Mouse (Mus musculus): Measurements from ENCODE around the gene Herc1. TPM values are rescaled to one million over a fixed set of nuclear protein-coding genes. Genes with fewer than 3 reads are reported as not detected.

Herc1 gene
- polyA plus RNA-seq, 1 experiment from 2014 or later: 25.9 TPM

DNA sequence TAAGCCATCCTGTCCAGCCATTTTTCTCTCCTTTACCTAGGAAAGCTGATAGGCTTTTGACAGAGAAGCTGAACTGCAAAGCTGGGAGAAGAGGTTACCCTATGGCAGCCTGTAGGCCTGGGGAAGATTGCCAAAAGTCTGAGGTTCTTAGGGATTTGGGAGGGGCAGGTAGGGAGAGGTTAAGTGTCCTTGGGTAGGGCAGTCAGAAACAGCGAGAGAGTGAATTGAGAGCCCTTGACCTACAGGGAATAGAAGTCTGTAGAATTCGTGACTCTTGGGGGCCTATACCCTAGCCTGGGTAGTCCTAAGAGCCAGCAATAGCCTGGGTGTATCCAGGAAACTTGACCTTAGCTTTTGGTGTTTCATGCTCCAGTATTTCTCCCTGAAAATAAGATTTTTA lies 17.9 kb upstream of the Herc1 start:
- Histone ChIP-seq H3K4me1 (ENCODE audit: insufficient read depth) (no peaks in the 10 kb centered on the region; the same call in 1 of the 2 replicates), H3K9me3 (ENCODE audit: low read depth, low read length) (no peaks in the 10 kb centered on the region), H3K27me3 (ENCODE audit: insufficient read depth, low read length) (no peaks in the 10 kb centered on the region), H3K9ac (no peak overlapping the region), H3K36me3 (ENCODE audit: insufficient read depth) (no peaks in the 10 kb centered on the region), H3K4me2 (no peak overlapping the region), H3K4me3 (ENCODE audit: low read depth, low read length) (no peak overlapping the region), H3K27ac (ENCODE audit: low read depth) (no peak overlapping the region)
- DNase-seq: no peak
- TF ChIP-seq CTCF (IDR thresholded peaks at IDR 0.05; ENCODE audit: low read depth): no peak
- ATAC-seq (ENCODE audit: insufficient read depth): no peak
- 59% methylated on average over 2 of the region's 2 CpGs for WGBS

GRCm38 (mm10) chr9:66337280-66337679 lies 13.0 kb upstream of the Herc1 start:
- Histone ChIP-seq H3K27ac (ENCODE audit: low read depth) (no peak overlapping the region), H3K9ac (no peak overlapping the region), H3K4me3 (ENCODE audit: low read depth, low read length) (no peak overlapping the region), H3K9me3 (ENCODE audit: low read depth, low read length) (no peaks in the 10 kb centered on the region), H3K4me2 (no peak overlapping the region), H3K4me1 (ENCODE audit: insufficient read depth) (0 out of 2 replicates have a peak, but pooled peaks cover 3% of the 10 kb centered on the region), H3K27me3 (ENCODE audit: insufficient read depth, low read length) (no peaks in the 10 kb centered on the region), H3K36me3 (ENCODE audit: insufficient read depth) (no peaks in the 10 kb centered on the region)
- ATAC-seq (ENCODE audit: insufficient read depth): no peak
- no peak for DNase-seq
- TF ChIP-seq CTCF (IDR thresholded peaks at IDR 0.05; ENCODE audit: low read depth): no peak

GRCm38 (mm10) chr9:66338005-66338782 lies 12.1 kb upstream of the Herc1 start:
- no peaks in the 10 kb centered on the region for H3K27me3 ChIP-seq (ENCODE audit: insufficient read depth, low read length)
- WGBS: 30% methylated on average over 3 of the region's 3 CpGs
- peak; percentile 42 for TF ChIP-seq CTCF (IDR thresholded peaks at IDR 0.05; ENCODE audit: low read depth)
- H3K27ac ChIP-seq (ENCODE audit: low read depth): no peak overlapping the region
- no peaks in the 10 kb centered on the region for H3K9me3 ChIP-seq (ENCODE audit: low read depth, low read length)
- ATAC-seq (ENCODE audit: insufficient read depth): peak; percentile 94
- 0 out of 2 replicates have a peak, but pooled peaks cover 3% of the 10 kb centered on the region for H3K4me1 ChIP-seq (ENCODE audit: insufficient read depth)
- no peak overlapping the region for H3K4me3 ChIP-seq (ENCODE audit: low read depth, low read length)
- peak; percentile 93 for DNase-seq
- H3K4me2 ChIP-seq: no peak overlapping the region
- H3K36me3 ChIP-seq (ENCODE audit: insufficient read depth): no peaks in the 10 kb centered on the region
- no peak overlapping the region for H3K9ac ChIP-seq

- no peak overlapping the region for H3K4me3 ChIP-seq (ENCODE audit: low read depth, low read length)
- H3K9me3 ChIP-seq (ENCODE audit: low read depth, low read length): no peaks in the 10 kb centered on the region
- no peak for TF ChIP-seq CTCF (IDR thresholded peaks at IDR 0.05; ENCODE audit: low read depth)
- H3K4me1 ChIP-seq (ENCODE audit: insufficient read depth): 0 out of 2 replicates have a peak, but pooled peaks cover 3% of the 10 kb centered on the region
- no peak overlapping the region for H3K9ac ChIP-seq
- ATAC-seq (ENCODE audit: insufficient read depth) (no peak), DNase-seq (no peak)
- no peak overlapping the region for H3K4me2 ChIP-seq
- WGBS: 24% methylated on average over 1 of the region's 1 CpGs
- H3K27me3 ChIP-seq (ENCODE audit: insufficient read depth, low read length): no peaks in the 10 kb centered on the region
- H3K27ac ChIP-seq (ENCODE audit: low read depth): no peak overlapping the region
- H3K36me3 ChIP-seq (ENCODE audit: insufficient read depth): no peaks in the 10 kb centered on the region
Observed at GRCm38 (mm10) chr9:66339714-66340113, 10.5 kb upstream of the Herc1 start.

- no peak for ATAC-seq (ENCODE audit: insufficient read depth)
- DNase-seq: no peak
- no peaks in the 10 kb centered on the region for H3K27me3 ChIP-seq (ENCODE audit: insufficient read depth, low read length)
- no peak overlapping the region for H3K4me3 ChIP-seq (ENCODE audit: low read depth, low read length)
- TF ChIP-seq CTCF (IDR thresholded peaks at IDR 0.05; ENCODE audit: low read depth): no peak
- WGBS: 80% methylated on average over 3 of the region's 3 CpGs
- no peaks in the 10 kb centered on the region for H3K36me3 ChIP-seq (ENCODE audit: insufficient read depth)
- H3K9ac ChIP-seq: no peak overlapping the region
- no peak overlapping the region for H3K27ac ChIP-seq (ENCODE audit: low read depth)
- no peaks in the 10 kb centered on the region for H3K9me3 ChIP-seq (ENCODE audit: low read depth, low read length)
- H3K4me1 ChIP-seq (ENCODE audit: insufficient read depth): 0 out of 2 replicates have a peak, but pooled peaks cover 3% of the 10 kb centered on the region
- H3K4me2 ChIP-seq: no peak overlapping the region
Observed at GRCm38 (mm10) chr9:66340394-66341094, 9.7 kb upstream of the Herc1 start.

GRCm38 (mm10) chr9:66347405-66348035 lies 2.7 kb upstream of the Herc1 start:
- H3K9me3 ChIP-seq (ENCODE audit: low read depth, low read length): no peaks in the 10 kb centered on the region
- 76% methylated on average over 7 of the region's 7 CpGs for WGBS
- no peaks in the 10 kb centered on the region for H3K36me3 ChIP-seq (ENCODE audit: insufficient read depth)
- no peak overlapping the region for H3K4me2 ChIP-seq
- no peak overlapping the region for H3K4me3 ChIP-seq (ENCODE audit: low read depth, low read length)
- TF ChIP-seq CTCF (IDR thresholded peaks at IDR 0.05; ENCODE audit: low read depth): no peak
- H3K4me1 ChIP-seq (ENCODE audit: insufficient read depth): 0 out of 2 replicates have a peak, but pooled peaks cover 3% of the 10 kb centered on the region
- no peak overlapping the region for H3K9ac ChIP-seq
- H3K27ac ChIP-seq (ENCODE audit: low read depth): peak overlapping the region; percentile 9; the same call in 1 of the 2 replicates
- no peaks in the 10 kb centered on the region for H3K27me3 ChIP-seq (ENCODE audit: insufficient read depth, low read length)
- ATAC-seq (ENCODE audit: insufficient read depth): no peak
- peak; percentile 15 for DNase-seq
